Mouse (Mus musculus) lung, postnatal 36 days (tissue): Measurements from ENCODE around the gene Olfr92.
"Not testable (repeated sequence)": the region's sequence is repeated elsewhere in the genome, so short reads cannot be mapped to it uniquely, and the experiment has no call there.

Experiments used
- DNase-seq: peaks from one replicate; pipeline ENCODE4 v3.0.0; 2022; ENCODE audit warnings: mixed read lengths

Olfr92 gene

DNA sequence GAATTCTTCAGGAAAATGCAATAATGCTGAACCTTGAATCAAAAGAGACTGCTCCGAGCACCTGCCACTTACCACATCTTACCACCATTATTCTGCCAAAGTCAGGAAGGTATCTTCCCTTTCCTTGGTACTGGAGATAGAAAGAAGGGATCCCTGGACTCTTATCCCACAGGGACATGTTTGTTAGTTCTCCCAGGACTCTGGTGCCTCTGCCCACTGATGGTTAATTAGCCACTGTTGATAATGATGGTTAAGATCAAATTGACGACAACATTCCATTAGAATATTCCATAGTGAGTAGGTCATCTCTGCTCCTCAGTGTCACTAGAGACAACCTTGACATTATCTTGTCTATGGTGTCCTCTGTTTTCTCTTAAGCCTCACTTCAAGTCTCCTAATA is at the start of gene Olfr92:
Olfr92 (minus strand) TSS at position 101 of the 400 bp plus-strand sequence.
- DNase-seq, result no peak

GRCm38 (mm10) chr17:37161394-37161793 is 41.5 kb upstream of the Olfr92 start, which contains the start of gene Olfr93:
Gene Olfr93 (minus strand): TSS chr17:37161494.
- DNase-seq, result no peak

DNA sequence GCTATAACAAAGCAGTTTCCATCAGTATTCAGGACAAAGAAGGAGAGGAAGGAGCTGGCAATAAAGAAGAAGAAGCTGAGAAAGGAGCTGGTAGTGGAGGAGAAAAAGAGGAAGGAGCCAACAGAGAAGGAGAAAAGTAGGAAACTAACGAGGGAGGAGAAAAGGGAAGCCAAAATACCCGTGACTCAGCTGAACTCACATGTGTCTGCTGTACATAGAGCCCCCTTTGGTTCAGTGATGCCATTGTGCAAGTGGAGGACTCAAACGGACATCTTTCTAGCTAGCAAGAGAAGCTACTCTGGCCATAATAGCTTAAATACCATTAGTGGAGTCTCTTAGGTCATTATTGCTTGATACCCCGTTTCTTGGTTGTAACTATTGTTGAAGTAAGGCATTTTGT is 11.5 kb upstream of the Olfr92 start:
- not testable (repeated sequence) for DNase-seq

DNA sequence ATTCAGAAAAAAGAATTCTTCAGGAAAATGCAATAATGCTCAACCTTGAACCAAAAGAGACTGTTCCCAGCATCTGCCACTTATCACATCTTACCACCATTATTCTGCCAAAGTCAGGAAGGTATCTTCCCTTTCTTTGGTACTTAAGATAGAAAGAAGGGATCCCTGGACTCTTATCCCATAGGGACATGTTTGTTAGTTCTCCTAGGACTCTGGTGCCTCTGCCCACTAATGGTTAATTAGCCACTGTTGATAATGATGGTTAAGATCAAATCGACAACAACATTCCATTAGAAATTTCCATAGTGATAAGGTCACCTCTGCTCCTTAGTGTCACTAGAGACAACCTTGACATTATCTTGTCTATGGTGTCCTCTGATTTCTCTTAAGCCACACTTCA is 21.7 kb downstream of the Olfr92 start, which contains the start of gene Olfr91:
Olfr91 (minus strand) TSS at position 101 of the 400 bp plus-strand sequence.
- no peak for DNase-seq

DNA sequence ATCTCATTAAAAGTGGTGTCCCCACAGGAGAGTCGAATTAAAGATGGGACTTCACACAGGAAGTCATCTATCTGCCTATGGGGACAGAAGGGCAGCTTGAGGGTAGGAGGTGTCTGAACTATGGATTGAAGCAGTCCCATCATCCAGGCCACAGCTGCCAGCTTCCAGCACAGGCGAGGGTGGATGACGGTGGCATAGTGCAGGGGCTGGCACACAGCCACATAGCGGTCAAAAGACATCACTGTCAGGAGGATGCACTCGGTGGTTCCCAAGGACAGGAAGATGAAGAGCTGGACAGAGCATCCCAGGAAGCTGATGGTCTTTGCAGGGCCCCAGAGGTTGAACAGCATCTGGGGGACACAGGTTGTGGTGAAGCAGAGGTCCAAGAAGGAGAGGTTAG is 26.6 kb downstream of the Olfr92 start:
- no peak for DNase-seq

- DNase-seq, result no peak
Measured at GRCm38 (mm10) chr17:37092198-37092597, 27.7 kb downstream of the Olfr92 start.

DNA sequence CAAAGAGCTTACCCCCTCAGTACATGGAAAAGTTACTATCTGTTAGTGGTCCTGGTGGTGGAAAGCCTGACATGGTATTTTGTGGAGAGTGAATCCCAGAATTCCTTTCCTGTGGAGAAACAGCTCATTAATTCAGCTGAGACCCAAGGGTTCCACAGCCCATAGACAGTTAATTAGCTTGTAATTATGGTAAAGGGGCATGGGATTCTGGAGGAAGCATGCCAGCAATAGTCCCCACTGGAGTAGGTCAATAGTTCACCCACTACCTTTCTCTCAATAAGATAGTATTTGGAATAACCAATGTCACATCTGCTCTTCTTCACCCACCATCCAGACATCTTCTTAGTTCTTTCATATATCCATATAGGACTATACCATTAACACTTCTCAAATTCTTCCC is 31.5 kb downstream of the Olfr92 start, which contains the start of gene Olfr90:
Olfr90 (minus strand) TSS at position 101 of the 400 bp plus-strand sequence.
- no peak for DNase-seq

- no peak for DNase-seq
Measured at GRCm38 (mm10) chr17:37085545-37085944, 34.3 kb downstream of the Olfr92 start.

GRCm38 (mm10) chr17:37084632-37085031 is 35.3 kb downstream of the Olfr92 start:
- DNase-seq, result no peak

DNA sequence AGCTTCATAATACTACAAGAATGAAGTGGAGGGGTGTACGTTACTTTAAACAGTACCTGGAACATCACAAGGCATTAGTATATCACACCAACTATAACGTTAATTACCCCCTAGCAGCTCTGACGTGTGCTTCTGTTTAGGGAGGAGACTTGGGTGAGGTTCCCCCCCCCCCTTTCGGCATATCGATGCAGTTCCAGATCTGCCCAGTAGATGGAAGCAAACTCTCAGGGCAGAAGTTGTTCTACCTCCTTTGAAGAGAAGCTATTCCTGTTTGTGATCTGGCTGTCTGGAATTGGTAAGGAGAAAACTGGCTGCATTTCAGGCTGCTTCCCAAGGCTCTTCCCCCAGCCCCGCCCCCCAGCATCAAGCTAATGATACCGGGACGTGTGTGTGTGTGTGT is 36.6 kb downstream of the Olfr92 start:
- peak; percentile 57 for DNase-seq

DNA sequence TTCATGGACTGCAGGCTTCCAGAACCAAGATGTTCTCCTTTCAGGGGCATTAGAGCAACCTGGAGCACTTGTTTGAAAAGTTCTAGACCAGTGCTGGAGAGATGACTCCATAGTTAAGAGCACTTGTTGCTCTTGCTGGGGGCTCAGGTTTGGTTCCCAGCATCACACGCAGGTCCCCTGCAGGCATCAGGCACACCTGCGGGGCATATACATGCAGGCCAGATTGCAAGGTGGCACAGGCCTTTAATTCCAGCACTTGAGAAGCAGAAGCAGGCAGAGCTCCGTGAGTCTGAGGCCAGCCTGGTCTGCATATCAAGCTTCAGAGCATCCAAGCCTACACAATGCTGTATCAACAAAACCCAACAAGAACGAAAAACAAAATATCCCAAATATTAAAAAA is 38.2 kb downstream of the Olfr92 start:
- DNase-seq, result no peak

DNA sequence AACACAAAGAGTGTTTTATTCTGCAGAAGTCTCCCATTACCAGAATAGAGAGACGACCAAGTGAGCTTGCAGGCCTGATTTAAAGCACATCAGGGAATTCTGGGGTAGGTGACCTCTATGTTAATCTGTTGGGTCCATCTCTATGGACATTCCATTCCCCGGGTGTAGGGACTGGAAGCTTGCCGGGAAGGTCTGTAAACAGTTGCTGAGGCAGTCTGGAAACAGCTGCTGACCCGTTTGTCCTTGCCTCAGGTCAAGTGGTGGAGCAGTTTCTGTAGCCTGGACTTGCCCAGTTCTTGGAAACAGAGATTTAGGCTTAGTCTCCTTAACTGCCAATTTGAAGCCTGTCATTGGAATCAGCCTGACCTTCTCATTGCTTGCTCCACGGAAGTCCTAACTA is 39.8 kb downstream of the Olfr92 start:
- DNase-seq, result peak; percentile 50

GRCm38 (mm10) chr17:37078990-37079389 is 40.9 kb downstream of the Olfr92 start:
- DNase-seq, result no peak

DNA sequence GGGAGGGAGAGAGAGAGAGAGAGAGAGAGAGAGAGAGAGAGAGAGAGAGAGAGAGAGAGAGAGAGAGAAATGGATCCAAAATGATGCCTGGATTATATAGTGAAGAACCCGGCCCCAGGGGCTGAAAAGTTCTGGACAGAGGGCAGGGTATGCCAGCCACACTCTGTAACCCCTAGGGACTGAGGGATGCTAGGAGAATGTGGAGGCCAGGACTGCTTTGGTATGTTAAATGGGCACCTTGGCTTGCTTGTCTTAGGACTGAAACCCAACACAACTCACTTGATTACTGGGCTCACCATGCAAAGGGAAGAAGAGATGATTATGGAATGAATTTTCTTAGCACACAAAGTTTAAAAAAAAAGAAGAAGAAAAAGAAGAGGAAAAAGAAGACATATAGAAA is 41.7 kb downstream of the Olfr92 start:
- DNase-seq, result no peak

DNA sequence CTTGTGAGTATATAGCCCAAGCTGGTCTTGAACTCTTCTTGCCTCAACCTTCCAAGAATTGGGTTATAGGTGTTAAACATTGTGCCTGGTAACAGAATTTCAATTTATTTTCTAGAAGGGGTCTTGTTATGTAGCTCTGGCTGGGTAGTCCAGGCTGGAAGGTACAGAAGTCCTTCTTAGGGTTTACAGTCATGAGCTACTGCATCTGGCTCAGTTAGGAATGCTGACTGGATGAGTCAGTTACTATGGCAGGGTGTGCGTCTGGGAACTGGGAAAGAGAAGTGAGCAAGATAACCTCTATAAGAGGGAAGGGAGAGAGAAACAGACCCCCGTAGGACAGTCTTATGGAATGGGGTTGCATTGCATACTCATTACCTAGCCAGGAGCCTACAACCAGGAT is 44.1 kb downstream of the Olfr92 start:
- DNase-seq, result no peak

- no peak for DNase-seq
Measured at GRCm38 (mm10) chr17:37075181-37075580, 44.7 kb downstream of the Olfr92 start.

DNA sequence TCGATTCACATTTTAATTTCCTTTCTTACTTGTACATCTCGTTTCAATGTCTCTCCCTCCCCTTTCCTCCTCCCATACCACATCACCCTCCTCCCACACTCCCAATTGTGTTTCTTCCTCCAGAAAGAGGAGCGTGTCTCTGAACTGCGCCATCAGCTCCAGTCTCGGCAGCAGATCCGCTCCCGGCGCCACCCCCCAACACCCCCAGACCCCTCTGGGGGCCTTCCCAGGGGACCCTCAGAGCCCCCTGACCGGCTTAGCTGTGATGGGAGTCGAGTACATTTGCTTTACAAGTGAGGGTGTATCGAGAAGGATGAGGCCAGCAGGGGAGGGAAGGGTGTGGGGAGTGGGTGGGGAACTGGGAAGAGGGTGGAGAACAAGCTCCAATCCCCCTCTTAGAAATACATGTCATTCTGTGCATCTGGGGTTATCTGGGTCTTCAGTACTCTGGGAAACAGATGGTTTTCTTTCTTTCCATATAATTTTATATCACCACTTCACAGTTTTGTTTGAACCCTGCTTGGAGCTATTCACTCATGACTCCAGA is 47.1 kb downstream of the Olfr92 start:
- DNase-seq, result no peak

DNA sequence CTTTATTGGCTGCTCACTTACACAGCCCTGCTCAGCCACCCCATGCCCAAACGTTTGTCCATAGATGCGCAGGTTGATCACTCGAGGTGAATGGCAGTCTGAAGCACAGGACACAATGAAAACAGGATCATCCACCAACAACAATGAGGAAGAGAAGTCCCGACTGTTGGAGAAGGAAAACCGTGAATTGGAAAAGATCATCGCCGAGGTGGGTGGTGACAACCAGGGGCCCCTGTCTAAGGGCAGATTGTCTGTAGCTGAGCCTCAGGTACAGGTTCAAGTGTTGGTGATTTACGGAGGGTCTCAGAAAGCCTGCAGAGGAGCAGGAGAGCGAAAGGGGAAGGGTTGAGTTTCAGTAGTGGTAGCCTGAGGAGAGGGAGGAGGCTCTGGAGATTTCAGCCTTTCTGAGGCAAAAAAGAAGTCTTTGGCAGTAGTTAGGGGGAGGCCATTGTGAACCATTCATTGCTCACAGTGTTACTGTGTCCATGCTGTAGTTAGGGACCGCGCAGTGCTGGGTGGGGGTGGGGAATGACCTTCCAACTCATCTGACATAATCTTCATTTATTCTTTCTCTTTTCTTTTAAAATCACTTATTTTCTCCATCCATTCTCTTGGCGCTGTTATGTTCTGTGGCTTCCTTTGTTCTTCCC is 47.7 kb downstream of the Olfr92 start:
- DNase-seq, result no peak

GRCm38 (mm10) chr17:37070121-37070520 is 49.8 kb downstream of the Olfr92 start:
- no peak for DNase-seq

GRCm38 (mm10) chr17:37067861-37068260 is 52.0 kb downstream of the Olfr92 start:
- no peak for DNase-seq

- no peak for DNase-seq
Measured at GRCm38 (mm10) chr17:37065993-37066392, 53.9 kb downstream of the Olfr92 start.

DNA sequence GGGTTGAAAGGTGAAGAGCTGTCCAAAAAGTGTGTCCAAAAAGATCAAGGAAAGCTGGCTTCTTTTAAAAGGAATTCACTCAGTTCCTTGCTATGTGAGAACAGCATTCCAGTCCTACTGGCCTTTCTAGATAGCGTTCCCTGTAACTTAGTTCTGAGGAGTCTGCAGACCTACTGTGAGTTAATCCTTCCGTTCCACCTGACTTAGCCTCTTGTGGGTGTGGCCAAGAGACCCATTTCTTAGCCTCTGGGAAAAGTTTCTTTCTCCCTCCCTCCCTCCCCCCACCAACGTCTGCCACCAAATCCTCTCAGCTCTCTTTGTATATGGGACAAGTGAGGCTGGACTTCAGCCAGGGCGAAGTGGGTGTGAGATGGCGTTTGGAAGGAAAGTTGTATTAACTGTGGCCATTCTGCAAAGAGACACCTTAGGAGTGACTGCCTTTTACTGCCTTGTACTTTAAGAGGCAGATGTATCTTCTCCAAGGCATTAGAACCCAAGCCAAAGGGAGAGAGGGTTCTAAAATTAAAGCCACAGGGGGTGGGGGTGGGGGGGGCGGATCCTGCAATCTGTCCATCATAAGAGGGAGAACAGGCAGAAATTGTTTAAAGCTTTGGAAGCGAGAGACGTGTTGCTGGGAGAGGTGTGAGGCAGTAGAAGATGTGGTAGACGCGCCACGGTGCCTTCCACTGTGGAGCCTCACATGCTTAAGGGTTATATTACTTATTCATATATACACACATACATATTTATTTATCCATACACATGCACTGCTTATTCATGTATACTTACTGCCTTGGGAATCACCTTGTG is 56.0 kb downstream of the Olfr92 start:
- peak; percentile 15 for DNase-seq

DNA sequence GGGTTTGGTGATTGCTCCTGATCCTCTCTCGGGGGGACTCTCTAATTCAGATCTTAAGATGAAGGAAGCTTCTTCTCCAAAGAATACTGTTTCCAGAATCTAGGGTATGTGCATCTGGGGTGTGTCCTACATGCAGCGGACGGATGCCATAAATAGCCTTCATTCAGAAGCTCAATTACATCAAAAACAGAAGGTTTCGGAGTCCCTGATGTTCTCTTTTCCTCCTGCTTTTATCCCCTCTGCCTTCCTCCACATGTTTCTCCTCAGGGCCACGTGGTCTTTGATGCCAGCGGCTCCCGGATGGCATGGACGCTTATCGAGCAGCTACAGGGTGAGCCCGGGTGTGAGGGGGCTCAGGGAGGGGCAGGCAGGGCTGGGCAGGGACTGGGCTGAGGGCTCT is 56.8 kb downstream of the Olfr92 start:
- no peak for DNase-seq

- DNase-seq, result no peak
Measured at GRCm38 (mm10) chr17:37062101-37062641, 57.7 kb downstream of the Olfr92 start.
